Mouse (Mus musculus) liver, embryonic 15.5 days (tissue): ENCODE results near the gene Lyzl6. TPM values are rescaled to one million over a fixed set of nuclear protein-coding genes. Genes with fewer than 3 reads are reported as not detected.

Source experiments
- ATAC-seq: fragments of 200-750 bp; cut with Nextera tagmentation; 2 replicates; pipeline ENCODE4 v1.8.0; 2017; ENCODE audit warnings: moderate number of reproducible peaks, mild to moderate bottlenecking, moderate library complexity; ENCODE audit not compliant: insufficient read depth
- H3K27ac ChIP-seq: fragments of 300-500 bp; sonication (generic); replicated peaks from 2 replicates; pipeline ENCODE4 v1.5.1; 2015; ENCODE audit warnings: mild to moderate bottlenecking, inconsistent platforms
- H3K27me3 ChIP-seq: fragments of 300-500 bp; sonication (generic); 2 replicates; pipeline ENCODE4 v1.6.1; 2015; ENCODE audit warnings: mild to moderate bottlenecking, inconsistent platforms
- H3K36me3 ChIP-seq: fragments of 300-500 bp; sonication (generic); replicated peaks from 2 replicates; pipeline ENCODE4 v1.6.1; 2015; ENCODE audit warnings: moderate library complexity, mild to moderate bottlenecking, inconsistent platforms
- H3K4me1 ChIP-seq: fragments of 300-500 bp; sonication (generic); replicated peaks from 2 replicates; pipeline ENCODE4 v1.6.1; 2015; ENCODE audit warnings: inconsistent platforms
- H3K4me2 ChIP-seq: fragments of 300-500 bp; sonication (generic); 2 replicates; pipeline ENCODE4 v1.6.1; 2015; ENCODE audit warnings: moderate library complexity, mild to moderate bottlenecking, inconsistent platforms
- H3K4me3 ChIP-seq: fragments of 300-500 bp; sonication (generic); replicated peaks from 2 replicates; pipeline ENCODE4 v1.5.1; 2015; ENCODE audit warnings: mild to moderate bottlenecking, inconsistent platforms
- H3K9ac ChIP-seq: fragments of 300-500 bp; sonication (generic); 2 replicates; pipeline ENCODE4 v1.6.1; 2015; ENCODE audit warnings: moderate library complexity, mild to moderate bottlenecking, inconsistent platforms
- H3K9me3 ChIP-seq: fragments of 300-500 bp; sonication (generic); replicated peaks from 2 replicates; pipeline ENCODE4 v1.6.1; 2016; ENCODE audit warnings: inconsistent platforms
- WGBS: fragments of 180-500 bp; shearing (Covaris S2); methylation state at CpG from one replicate; pipeline ENCODE4 v1.1.7; 2015; ENCODE audit warnings: mixed read lengths; ENCODE audit not compliant: insufficient replicate concordance; 5-methylcytosine and 5-hydroxymethylcytosine counted together
- polyA plus RNA-seq: library from polyadenylated mRNA; unstranded; fragments of >200 nt; fragmentation: Nextera tagmentation; extraction: Ambion mirVana; gene quantifications from 2 replicates; pipeline ENCODE4 v1.2.1, GENCODE M21; 2015

Gene Lyzl6
- polyA plus RNA-seq, 1 experiment from 2014 or later = not detected

GRCm38 (mm10) chr11:103643211-103643610, 4.5 kb upstream of the Lyzl6 start:
- no peak for ATAC-seq
- Histone ChIP-seq H3K27ac (no peak overlapping the region), H3K9ac (no peak overlapping the region), H3K36me3 (no peaks in the 10 kb centered on the region), H3K4me1 (no peaks in the 10 kb centered on the region), H3K27me3 (peaks cover 54% of the 10 kb centered on the region), H3K4me3 (no peak overlapping the region), H3K9me3 (no peaks in the 10 kb centered on the region), H3K4me2 (no peak overlapping the region)
- 48% methylated on average over 9 of the region's 9 CpGs for WGBS

DNA sequence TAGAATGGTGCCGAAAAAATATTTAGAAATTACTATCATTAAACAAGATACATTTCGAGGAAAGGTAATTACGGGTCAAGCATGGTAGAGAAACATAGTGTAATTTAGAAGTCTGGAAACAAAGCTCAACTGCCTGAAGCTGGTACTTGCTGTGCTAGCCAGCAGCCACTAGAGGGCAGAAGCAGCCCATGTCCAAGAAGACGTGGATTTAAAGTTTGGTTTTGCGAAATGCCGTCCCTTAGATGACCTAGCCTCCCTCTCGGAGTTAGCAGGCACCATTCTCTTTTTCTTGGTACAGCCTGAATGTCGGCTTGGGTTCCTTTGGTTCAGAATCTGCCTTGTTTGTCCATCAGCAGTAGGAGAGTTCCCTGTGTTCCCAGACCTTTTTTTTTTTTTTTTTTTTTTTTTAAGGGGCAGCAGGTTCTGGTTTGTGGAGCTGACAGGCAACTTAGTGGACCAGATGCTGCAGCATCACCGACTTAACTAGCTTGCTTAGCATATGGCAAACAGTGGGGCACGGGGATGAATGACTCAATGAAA, 787 bp upstream of the Lyzl6 start:
- Histone ChIP-seq H3K4me2 (no peak overlapping the region), H3K9me3 (no peaks in the 10 kb centered on the region), H3K9ac (no peak overlapping the region), H3K4me3 (no peak overlapping the region), H3K4me1 (no peaks in the 10 kb centered on the region), H3K27ac (no peak overlapping the region), H3K36me3 (no peaks in the 10 kb centered on the region), H3K27me3 (peaks cover 33% of the 10 kb centered on the region)
- no peak for ATAC-seq
- WGBS = 3% methylated on average over 10 of the region's 10 CpGs

DNA sequence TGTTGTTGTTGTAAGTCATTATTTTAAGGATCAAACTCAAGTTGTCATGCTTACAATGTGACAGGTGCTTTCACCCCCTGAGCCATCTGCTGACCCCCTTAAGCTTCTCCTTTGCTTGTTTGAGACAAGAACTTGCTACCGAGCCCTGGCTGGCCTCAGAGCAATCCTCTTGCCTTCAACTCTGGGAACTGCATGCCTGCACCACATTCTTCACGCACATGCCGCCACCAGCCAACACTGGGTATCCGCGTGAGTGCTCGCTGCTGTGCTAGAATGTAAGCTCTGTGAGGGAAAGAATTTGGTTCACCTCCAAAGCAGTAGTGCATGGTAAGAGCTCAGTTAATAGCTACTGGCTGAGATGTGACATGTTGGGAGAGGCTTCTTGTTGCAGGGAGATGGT, 2.4 kb downstream of the Lyzl6 start:
- no peak overlapping the region for H3K4me3 ChIP-seq
- ATAC-seq = no peak
- H3K4me1 ChIP-seq = no peaks in the 10 kb centered on the region
- peaks cover 28% of the 10 kb centered on the region for H3K27me3 ChIP-seq
- no peak overlapping the region for H3K4me2 ChIP-seq
- 66% methylated on average over 6 of the region's 6 CpGs for whole genome bisulfite sequencing
- H3K27ac ChIP-seq = no peak overlapping the region
- no peak overlapping the region for H3K9ac ChIP-seq
- no peaks in the 10 kb centered on the region for H3K9me3 ChIP-seq
- H3K36me3 ChIP-seq = no peaks in the 10 kb centered on the region

DNA sequence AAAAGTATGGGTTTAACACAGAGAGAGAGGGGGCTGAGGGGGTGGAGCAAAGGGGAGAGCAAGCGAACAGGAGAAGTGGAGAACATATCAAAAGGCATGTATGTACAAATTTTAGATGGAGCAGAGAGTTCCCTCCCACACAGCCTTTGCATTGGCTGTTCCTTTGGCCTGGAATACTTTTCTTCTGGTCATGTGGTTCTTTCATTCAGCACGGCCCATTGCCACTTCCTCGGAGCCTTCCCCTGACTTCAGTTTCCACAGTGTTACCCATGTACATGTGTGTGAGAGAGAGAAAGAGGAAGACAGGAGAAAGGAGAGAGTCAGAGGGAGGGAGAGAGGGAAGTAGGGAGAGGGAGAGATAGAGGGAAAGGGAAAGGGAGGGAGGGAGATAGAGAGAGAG, 3.2 kb downstream of the Lyzl6 start:
- no peak for ATAC-seq
- Histone ChIP-seq H3K27me3 (peaks cover 21% of the 10 kb centered on the region), H3K9ac (no peak overlapping the region), H3K27ac (no peak overlapping the region), H3K9me3 (no peaks in the 10 kb centered on the region), H3K4me3 (no peak overlapping the region), H3K36me3 (no peaks in the 10 kb centered on the region), H3K4me1 (no peaks in the 10 kb centered on the region), H3K4me2 (no peak overlapping the region)
- 57% methylated on average over 3 of the region's 3 CpGs for WGBS

GRCm38 (mm10) chr11:103634806-103635205, 3.9 kb downstream of the Lyzl6 start:
- no peak overlapping the region for H3K27ac ChIP-seq
- no peak overlapping the region for H3K9ac ChIP-seq
- no peaks in the 10 kb centered on the region for H3K4me1 ChIP-seq
- H3K9me3 ChIP-seq = no peaks in the 10 kb centered on the region
- no peaks in the 10 kb centered on the region for H3K36me3 ChIP-seq
- H3K27me3 ChIP-seq = peaks cover 16% of the 10 kb centered on the region
- ATAC-seq = no peak
- H3K4me3 ChIP-seq = no peak overlapping the region
- 67% methylated on average over 7 of the region's 7 CpGs for WGBS
- no peak overlapping the region for H3K4me2 ChIP-seq

- 70% methylated on average over 23 of the region's 23 CpGs for WGBS
- no peak for ATAC-seq
- H3K4me3 ChIP-seq = no peak overlapping the region
Measured at GRCm38 (mm10) chr11:103627453-103627852, 11.2 kb downstream of the Lyzl6 start.

DNA sequence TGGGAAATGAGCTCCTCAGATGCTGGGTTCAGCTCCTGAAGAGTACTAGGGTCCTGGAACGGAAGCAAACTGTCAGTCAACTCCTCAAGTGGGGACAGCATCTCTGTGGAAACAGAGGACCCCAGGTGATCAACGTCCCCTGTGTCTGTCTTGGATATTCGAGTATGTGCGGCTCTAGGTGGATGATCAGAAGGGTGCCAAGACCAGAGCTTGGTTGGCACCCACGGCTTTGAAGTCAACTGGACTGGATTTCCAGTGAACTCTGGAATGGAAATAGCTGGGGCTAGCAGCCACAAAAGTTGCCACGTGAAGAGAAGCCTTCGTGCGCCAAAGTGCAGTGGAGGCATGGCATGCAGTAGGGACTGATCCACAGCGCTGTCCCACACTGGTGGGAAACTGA, 17.6 kb downstream of the Lyzl6 start, which contains the start of gene Gm884:
Gene Gm884 (minus strand): TSS at position 101 of the 400 bp plus-strand sequence.
- no peak within 1 kb of the TSS for H3K27ac ChIP-seq
- H3K4me3 ChIP-seq = no peak within 1 kb of the TSS
- ATAC-seq = no peak
- H3K4me2 ChIP-seq = no peak within 1 kb of the TSS
- H3K9me3 ChIP-seq = no peaks in the 10 kb centered on the region
- 58% methylated on average over 9 of the region's 9 CpGs for WGBS
- no peaks in the 10 kb centered on the region for H3K4me1 ChIP-seq
- no peaks in the 10 kb centered on the region for H3K36me3 ChIP-seq
- no peaks in the 10 kb centered on the region for H3K27me3 ChIP-seq
- H3K9ac ChIP-seq = no peak within 1 kb of the TSS

More at GRCm38 (mm10) chr11:103627453-103627852, 11.2 kb downstream of the Lyzl6 start:
- no peaks in the 10 kb centered on the region for H3K36me3 ChIP-seq
- H3K9ac ChIP-seq = no peak overlapping the region
- H3K4me1 ChIP-seq = no peaks in the 10 kb centered on the region
- H3K27ac ChIP-seq = no peak overlapping the region
- H3K9me3 ChIP-seq = no peaks in the 10 kb centered on the region
- H3K4me2 ChIP-seq = no peak overlapping the region
- H3K27me3 ChIP-seq = no peaks in the 10 kb centered on the region

GRCm38 (mm10) chr11:103610772-103611171, 27.9 kb downstream of the Lyzl6 start:
- Histone ChIP-seq H3K9me3 (no peaks in the 10 kb centered on the region), H3K9ac (no peak overlapping the region), H3K4me1 (no peaks in the 10 kb centered on the region), H3K4me2 (no peak overlapping the region), H3K27me3 (no peaks in the 10 kb centered on the region), H3K36me3 (no peaks in the 10 kb centered on the region), H3K4me3 (no peak overlapping the region), H3K27ac (no peak overlapping the region)
- no peak for ATAC-seq
- WGBS = 66% methylated on average over 2 of the region's 2 CpGs

GRCm38 (mm10) chr11:103606611-103607010, 32.1 kb downstream of the Lyzl6 start:
- 20% methylated on average over 5 of the region's 5 CpGs for WGBS
- no peak overlapping the region for H3K9ac ChIP-seq
- H3K27me3 ChIP-seq = no peaks in the 10 kb centered on the region
- ATAC-seq = no peak
- no peak overlapping the region for H3K4me3 ChIP-seq
- H3K36me3 ChIP-seq = no peaks in the 10 kb centered on the region
- H3K9me3 ChIP-seq = no peaks in the 10 kb centered on the region
- no peak overlapping the region for H3K27ac ChIP-seq
- no peaks in the 10 kb centered on the region for H3K4me1 ChIP-seq
- H3K4me2 ChIP-seq = no peak overlapping the region

Other genes starting within 250 kb of the Lyzl6 start
- gene Plekhm1, start 226.2 kb downstream of the Lyzl6 start, polyA plus RNA-seq = 3.4 and 4.4 TPM in 2 replicates
- gene Lrrc37a, start 134.3 kb downstream of the Lyzl6 start, polyA plus RNA-seq = not detected in 2 replicates
- not detected in 2 replicates for gene Gm884, start 17.8 kb downstream of the Lyzl6 start, polyA plus RNA-seq
- gene Rprml, start 10.7 kb upstream of the Lyzl6 start, polyA plus RNA-seq = not detected in 2 replicates
- gene Gosr2, start 59.0 kb upstream of the Lyzl6 start, polyA plus RNA-seq = 37.2 and 38.6 TPM in 2 replicates
- gene Wnt9b, start 110.9 kb upstream of the Lyzl6 start, polyA plus RNA-seq = 0.05 and 0.06 TPM in 2 replicates
- gene Wnt3, start 135.3 kb upstream of the Lyzl6 start, polyA plus RNA-seq = not detected in 2 replicates